Mouse (Mus musculus): ENCODE data around the gene Col28a1.

Gene Col28a1

GRCm38 (mm10) chr6:8192517-8192916, at the start of gene Col28a1:
TSS of gene Col28a1 (minus strand) at chr6:8192617.
- in situ Hi-C loops (cut with MboI; ENCODE audit: low pct_unique_long_range_greater_than_20kb in 1 of 2, low sequenced_read_pairs in 2 of 2, unreplicated experiment in 1 of 2): no loop called here

- in situ Hi-C loops (cut with MboI; ENCODE audit: low pct_unique_long_range_greater_than_20kb in 1 of 2, low sequenced_read_pairs in 2 of 2, unreplicated experiment in 1 of 2): no loop called here
These were observed 36.2 kb upstream of the Col28a1 start for GRCm38 (mm10) chr6:8228596-8228995.

DNA sequence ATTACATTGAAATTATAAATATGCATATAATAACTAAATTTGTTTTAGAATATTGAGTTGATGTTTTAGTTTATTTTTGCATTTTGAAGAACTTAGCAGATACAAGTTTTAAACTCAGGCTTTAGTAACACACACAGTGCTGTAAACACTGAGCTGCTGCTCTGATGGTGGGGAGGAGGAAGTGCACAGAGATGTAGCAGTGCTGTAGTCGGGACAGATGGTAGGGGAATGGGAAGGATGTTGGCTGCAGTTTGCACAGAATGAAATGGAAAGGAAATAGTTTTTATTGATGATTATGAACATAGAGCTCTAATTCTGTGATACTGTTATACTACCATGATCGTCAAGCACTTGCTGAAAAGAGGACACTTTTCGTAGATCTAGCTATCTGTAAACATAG, 34.6 kb upstream of the Col28a1 start:
- in situ Hi-C loops (cut with MboI; ENCODE audit: low pct_unique_long_range_greater_than_20kb in 1 of 2, low sequenced_read_pairs in 2 of 2, unreplicated experiment in 1 of 2): no loop called here

- in situ Hi-C loops (cut with MboI; ENCODE audit: low pct_unique_long_range_greater_than_20kb in 1 of 2, low sequenced_read_pairs in 2 of 2, unreplicated experiment in 1 of 2): no loop called here
These were observed 18.2 kb upstream of the Col28a1 start for GRCm38 (mm10) chr6:8210661-8211060.

DNA sequence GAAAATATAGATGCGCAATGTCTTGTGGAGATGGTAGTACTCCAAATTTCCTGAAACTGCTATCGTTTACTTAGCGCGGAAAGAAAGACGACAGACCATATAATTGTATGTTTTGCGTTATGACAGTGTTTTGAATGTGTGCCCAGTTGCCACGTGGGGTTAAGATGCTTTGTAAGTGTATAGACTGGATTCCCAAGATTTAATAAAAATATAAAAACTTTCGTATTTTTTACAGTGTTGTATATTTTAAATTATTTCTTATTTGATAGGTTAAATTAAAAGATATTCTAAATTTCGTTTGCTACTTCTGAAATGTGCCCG, 17.4 kb upstream of the Col28a1 start:
- in situ Hi-C loops (cut with MboI; ENCODE audit: low pct_unique_long_range_greater_than_20kb in 1 of 2, low sequenced_read_pairs in 2 of 2, unreplicated experiment in 1 of 2): no loop called here

DNA sequence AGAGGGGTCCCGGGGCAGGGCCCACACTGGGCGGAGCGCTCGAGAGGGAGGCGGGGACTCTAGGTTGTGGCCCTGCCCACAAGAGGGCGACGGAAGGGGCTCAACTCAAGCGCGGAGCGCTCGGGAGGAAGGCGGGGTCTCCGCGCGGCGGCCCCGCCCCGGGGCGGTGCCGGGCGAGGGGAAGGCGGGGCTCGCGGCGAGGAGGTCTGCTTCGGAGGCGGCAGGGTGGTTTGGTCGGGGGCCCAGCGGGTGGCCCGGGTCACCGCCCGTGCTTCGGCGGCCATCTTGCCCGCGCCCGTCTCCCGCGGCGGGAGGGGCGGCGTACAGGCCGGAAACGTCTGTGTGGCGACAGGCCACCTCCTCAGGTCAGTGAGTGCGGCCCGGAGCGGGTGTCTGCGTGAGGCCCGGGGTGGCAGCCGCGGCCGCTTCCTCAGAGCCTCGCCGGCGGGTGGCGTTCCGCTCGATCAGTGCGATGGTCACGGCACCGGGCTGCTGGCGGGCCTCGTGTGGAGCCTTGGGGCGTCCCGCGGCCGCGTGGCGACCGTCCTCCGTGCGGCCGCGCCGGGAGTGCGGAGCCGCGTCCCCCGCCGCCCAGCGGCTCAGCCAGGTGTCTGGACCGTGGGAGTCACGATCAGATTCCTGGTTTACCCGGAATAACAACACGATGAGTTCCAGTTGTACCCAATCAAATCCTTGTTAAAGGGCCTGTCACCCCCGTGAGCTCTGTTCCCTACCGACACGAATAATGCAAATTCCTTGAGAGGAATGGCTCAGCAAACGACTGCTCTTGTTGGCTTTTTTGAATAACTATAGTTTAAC, 16.8 kb upstream of the Col28a1 start, which contains the start of gene Mios:
Gene Mios (plus strand): TSS at position 176 of the 819 bp plus-strand sequence.
- in situ Hi-C loops (cut with MboI; ENCODE audit: low pct_unique_long_range_greater_than_20kb in 1 of 2, low sequenced_read_pairs in 2 of 2, unreplicated experiment in 1 of 2): no loop called here

GRCm38 (mm10) chr6:8189917-8190316, 2.5 kb downstream of the Col28a1 start:
- in situ Hi-C loops (cut with MboI; ENCODE audit: low pct_unique_long_range_greater_than_20kb in 1 of 2, low sequenced_read_pairs in 2 of 2, unreplicated experiment in 1 of 2): no loop called here

- in situ Hi-C loops (cut with MboI; ENCODE audit: low pct_unique_long_range_greater_than_20kb in 1 of 2, low sequenced_read_pairs in 2 of 2, unreplicated experiment in 1 of 2): no loop called here
These were observed 3.7 kb downstream of the Col28a1 start for GRCm38 (mm10) chr6:8188599-8189233.

DNA sequence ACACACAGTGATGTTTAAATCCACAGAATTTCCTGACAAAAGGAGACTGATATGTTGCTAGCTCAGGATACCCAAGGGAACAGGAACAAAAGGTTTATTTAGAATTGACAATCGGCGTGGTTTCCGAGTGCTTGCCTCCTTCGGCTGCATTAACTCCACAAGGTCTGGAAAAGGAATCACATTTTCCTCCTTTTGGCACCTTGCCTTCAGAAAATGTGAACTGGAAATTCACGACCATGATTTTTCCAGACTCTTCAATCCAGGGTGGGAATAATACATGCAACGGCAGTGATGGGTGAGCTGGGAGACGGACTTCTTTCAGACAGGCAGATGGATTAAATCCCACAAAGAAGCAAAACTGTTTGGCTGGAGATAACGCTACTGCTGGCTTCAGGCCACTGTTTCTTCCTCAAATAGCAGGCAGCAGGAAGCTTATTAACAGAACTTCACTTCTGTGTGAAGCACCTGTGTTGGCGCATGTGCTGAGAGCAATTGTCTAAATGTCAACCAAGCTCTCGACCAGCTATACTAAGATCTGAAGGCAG, 13.9 kb downstream of the Col28a1 start:
- in situ Hi-C loops (cut with MboI; ENCODE audit: low pct_unique_long_range_greater_than_20kb in 1 of 2, low sequenced_read_pairs in 2 of 2, unreplicated experiment in 1 of 2): no loop called here

- in situ Hi-C loops (cut with MboI; ENCODE audit: low pct_unique_long_range_greater_than_20kb in 1 of 2, low sequenced_read_pairs in 2 of 2, unreplicated experiment in 1 of 2): no loop called here
These were observed 16.3 kb downstream of the Col28a1 start for GRCm38 (mm10) chr6:8176116-8176515.

GRCm38 (mm10) chr6:8175346-8175745, 17.1 kb downstream of the Col28a1 start:
- in situ Hi-C loops (cut with MboI; ENCODE audit: low pct_unique_long_range_greater_than_20kb in 1 of 2, low sequenced_read_pairs in 2 of 2, unreplicated experiment in 1 of 2): no loop called here

DNA sequence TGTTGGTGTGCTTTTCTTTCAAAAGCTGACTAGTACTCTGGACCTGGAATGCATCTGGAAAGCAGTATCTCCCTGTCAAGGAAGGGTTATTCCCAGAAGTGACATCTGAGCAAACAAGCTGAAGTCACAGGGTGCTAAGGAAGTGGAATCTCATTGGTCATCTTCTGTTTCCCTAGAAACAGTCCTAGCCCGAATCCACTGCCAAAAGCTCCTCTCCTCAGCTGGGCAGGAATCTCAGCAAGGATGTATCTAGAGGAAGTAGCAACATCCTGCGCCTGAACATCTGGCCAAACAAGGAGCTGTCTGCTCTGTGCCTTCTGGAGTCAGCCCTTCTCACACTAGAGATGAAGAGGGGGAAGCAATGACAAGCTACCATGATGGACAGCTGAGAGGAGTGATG, 18.4 kb downstream of the Col28a1 start:
- in situ Hi-C loops (cut with MboI; ENCODE audit: low pct_unique_long_range_greater_than_20kb in 1 of 2, low sequenced_read_pairs in 2 of 2, unreplicated experiment in 1 of 2): no loop called here

GRCm38 (mm10) chr6:8172101-8172500, 20.3 kb downstream of the Col28a1 start:
- in situ Hi-C loops (cut with MboI; ENCODE audit: low pct_unique_long_range_greater_than_20kb in 1 of 2, low sequenced_read_pairs in 2 of 2, unreplicated experiment in 1 of 2): no loop called here

DNA sequence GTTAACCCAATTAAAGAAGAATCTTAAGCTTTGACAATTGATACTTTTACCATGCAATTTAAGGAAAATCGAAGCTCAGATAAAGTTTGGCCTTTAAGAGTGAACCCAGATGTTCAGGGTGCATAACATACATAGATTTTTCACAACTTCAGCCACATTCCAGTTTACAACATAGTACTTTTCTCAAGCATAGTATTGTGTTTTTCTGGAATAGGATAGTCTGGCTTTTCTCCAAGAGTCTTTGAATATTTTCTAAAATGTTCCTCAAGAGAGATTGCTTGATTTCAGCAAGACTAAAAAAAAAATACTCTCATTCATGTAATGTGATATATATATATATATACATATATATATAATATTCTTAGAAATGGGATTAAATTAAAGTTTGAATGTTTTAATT, 27.7 kb downstream of the Col28a1 start:
- in situ Hi-C loops (cut with MboI; ENCODE audit: low pct_unique_long_range_greater_than_20kb in 1 of 2, low sequenced_read_pairs in 2 of 2, unreplicated experiment in 1 of 2): no loop called here

DNA sequence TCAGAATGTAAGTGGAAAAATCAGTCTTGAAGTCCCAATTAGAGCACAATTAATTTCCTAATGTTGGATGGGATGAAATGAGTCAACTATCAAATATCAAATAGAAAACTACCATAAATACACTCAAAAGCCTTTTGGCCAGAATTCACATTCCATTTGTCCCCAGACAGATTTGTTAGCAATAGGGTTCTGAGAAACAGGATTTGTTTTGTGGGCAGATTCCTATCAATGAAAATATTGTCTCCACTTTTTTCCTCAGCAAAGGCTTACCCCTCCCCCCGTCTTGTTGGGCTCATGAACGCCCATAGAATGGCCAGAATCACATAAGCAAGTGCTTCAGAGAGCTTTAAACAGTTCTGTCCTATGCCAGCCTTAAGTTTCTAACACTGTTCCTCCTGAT, 32.4 kb downstream of the Col28a1 start:
- in situ Hi-C loops (cut with MboI; ENCODE audit: low pct_unique_long_range_greater_than_20kb in 1 of 2, low sequenced_read_pairs in 2 of 2, unreplicated experiment in 1 of 2): no loop called here

- in situ Hi-C loops (cut with MboI; ENCODE audit: low pct_unique_long_range_greater_than_20kb in 1 of 2, low sequenced_read_pairs in 2 of 2, unreplicated experiment in 1 of 2): no loop called here
These were observed 35.3 kb downstream of the Col28a1 start for GRCm38 (mm10) chr6:8157121-8157520.

DNA sequence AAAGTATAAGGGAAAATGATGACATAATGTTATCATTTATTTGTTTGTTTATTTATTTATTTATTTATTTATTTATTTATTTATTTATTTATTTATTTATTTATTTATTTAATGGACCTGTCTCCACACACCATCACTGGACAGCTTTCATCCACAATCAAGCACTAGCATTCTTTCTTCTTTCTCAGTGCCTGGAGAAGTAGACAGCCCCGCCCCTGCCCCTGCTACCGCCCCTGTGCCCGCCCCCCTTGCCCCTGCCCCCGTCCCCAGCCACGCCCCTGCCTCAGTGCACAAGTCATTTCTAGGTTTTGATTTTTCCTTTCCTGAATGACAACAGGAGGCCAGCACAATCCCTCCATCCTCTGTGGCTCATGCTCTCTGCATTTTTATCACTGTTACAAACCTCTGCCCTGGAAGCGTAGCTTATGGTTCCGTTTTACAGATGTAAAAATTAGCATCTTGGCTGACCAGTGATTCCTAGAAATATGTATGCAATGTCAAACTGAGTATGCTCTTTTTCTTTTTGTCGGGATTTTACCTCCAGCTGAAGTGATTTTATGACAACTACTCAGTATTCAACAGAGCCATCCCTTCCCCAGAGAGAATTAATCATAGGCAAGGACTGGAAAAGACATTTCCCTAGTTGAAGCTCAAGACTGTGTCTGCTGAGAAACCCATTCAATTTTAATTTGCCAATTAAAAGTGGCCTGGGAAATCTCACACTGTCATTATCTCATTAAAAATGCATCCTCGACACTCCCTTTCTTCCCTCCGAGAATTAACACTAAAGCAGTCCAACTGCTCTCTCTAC, 39.7 kb downstream of the Col28a1 start:
- in situ Hi-C loops (cut with MboI; ENCODE audit: low pct_unique_long_range_greater_than_20kb in 1 of 2, low sequenced_read_pairs in 2 of 2, unreplicated experiment in 1 of 2): no loop called here

DNA sequence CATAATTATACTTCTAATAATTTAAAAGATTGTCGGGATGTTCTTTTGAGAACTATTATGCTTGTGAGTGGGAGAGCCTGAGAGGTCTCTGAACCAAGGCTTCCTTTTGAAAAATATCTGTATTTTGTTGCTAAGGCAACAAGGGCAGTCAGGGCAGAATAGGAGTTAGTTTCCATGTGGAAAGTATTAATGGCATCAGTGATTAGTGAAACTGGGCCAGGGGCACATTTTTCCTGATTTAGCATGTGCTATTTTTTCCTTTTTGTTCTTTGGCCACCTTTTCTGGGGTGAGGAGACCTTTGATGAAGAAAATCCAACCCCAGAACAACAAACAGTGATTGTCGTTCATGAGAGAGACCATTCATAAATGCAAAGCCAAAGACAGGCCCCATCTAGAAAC, 43.5 kb downstream of the Col28a1 start:
- in situ Hi-C loops (cut with MboI; ENCODE audit: low pct_unique_long_range_greater_than_20kb in 1 of 2, low sequenced_read_pairs in 2 of 2, unreplicated experiment in 1 of 2): no loop called here

DNA sequence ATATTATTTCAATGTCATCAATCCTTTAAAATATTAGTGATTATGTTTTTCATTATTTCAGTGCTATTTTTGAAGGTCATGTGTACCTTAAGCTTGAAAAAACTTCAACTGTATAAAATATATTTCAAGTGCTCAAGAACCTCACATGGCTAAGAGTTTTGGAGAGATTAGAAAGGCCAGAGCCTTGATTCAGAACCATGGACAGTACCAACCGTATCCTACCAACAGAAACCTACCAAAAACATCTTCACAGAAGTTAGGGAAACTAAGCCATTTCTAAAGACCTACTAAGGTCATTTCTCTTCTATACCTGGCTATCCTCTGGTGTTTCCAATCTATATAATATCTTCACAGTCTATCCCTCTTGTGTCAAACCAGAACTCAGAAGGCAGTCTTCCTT, 50.5 kb downstream of the Col28a1 start:
- in situ Hi-C loops (cut with MboI; ENCODE audit: low pct_unique_long_range_greater_than_20kb in 1 of 2, low sequenced_read_pairs in 2 of 2, unreplicated experiment in 1 of 2): no loop called here
